Mouse (Mus musculus): ENCODE data around the gene Bag2. TPM values are rescaled to one million over a fixed set of nuclear protein-coding genes. Genes with fewer than 3 reads are reported as not detected.
"Not testable (repeated sequence)": the region's sequence is repeated elsewhere in the genome, so short reads cannot be mapped to it uniquely, and the experiment has no call there.

Gene Bag2
- polyA plus RNA-seq, 1 experiment from 2014 or later = 43.6 TPM

DNA sequence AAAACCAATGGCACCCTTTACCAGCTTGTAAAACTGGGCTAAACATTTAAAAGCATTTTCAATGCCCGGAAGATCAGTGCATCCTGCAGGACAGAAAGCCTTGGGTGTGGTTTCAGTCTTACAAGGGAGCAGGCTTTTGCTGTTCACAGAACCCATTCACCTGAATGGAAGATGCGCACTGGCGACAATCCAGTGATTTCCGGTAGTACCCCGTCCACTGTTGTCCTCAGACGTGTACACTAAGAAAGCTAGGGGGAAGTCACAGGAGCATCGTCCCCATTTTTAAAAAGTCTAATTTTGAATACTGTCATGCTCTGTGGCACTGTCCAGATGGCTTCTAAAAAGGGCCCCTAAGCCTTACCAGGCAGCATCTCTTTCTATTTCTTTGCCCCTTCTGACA is 1.8 kb downstream of the Bag2 start:
- Histone ChIP-seq H3K4me2 (ENCODE audit: low read depth, low read length) (peak overlapping the region; percentile 96), H3K9ac (ENCODE audit: low read depth, low read length) (peak overlapping the region; percentile 95), H3K4me1 (ENCODE audit: control insufficient read depth, low read depth, low read length) (peaks cover 39% of the 10 kb centered on the region), H3K27ac (ENCODE audit: low read length) (peak overlapping the region; percentile 85), H3K36me3 (ENCODE audit: control insufficient read depth, insufficient read depth) (no peaks in the 10 kb centered on the region; the same call in 1 of the 2 replicates), H3K9me3 (replicated peaks; ENCODE audit: control insufficient read depth, low read length) (no peaks in the 10 kb centered on the region), H3K4me3 (ENCODE audit: low read depth, low read length) (peak overlapping the region; percentile 93), H3K27me3 (ENCODE audit: control insufficient read depth, insufficient read depth, low read depth, low read length) (no peaks in the 10 kb centered on the region)
- WGBS (ENCODE audit: insufficient replicate concordance) = 39% methylated on average over 7 of the region's 7 CpGs
- peak; percentile 28; the same call in 1 of the 2 replicates for ATAC-seq (ENCODE audit: low read depth)

DNA sequence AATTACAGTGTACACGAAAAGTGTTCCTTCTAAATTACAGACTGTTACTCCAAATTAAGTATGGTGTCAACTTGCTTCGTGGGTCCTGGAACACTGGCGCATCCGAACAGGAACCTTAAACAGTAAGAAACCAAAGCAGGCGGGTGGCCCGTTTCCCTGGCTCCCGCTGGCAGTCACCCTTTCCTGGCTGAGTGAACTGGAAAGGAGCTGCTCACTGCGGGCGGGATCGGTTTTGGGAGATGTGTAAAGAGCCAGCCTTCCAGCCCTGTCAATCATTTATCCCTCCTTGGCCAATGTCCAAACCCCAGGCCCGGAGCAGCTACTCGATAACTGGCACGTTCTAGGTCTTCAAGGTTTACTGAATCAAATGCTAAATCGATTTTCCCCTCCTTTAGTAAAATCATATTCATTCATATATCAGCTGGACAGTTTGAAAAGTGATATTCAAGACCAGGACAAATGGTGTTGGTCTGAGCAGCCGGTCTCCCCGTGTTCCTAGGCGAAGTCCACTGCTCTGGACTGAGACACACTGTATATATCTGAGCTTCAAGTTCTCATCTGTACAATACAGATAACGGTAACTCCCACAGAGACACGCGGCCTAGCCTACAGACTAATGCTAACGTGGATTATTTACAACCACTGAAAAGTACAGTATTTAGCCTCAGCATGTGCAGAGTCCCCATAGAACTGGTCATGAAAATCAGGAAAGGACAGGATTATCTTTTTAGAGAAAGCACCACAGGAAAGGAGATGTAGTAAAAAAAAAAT is 2.4 kb downstream of the Bag2 start:
- Histone ChIP-seq H3K4me2 (ENCODE audit: low read depth, low read length) (peak overlapping the region; percentile 96), H3K27ac (ENCODE audit: low read length) (peak overlapping the region; percentile 85), H3K9ac (ENCODE audit: low read depth, low read length) (peak overlapping the region; percentile 38), H3K9me3 (replicated peaks; ENCODE audit: control insufficient read depth, low read length) (no peaks in the 10 kb centered on the region), H3K36me3 (ENCODE audit: control insufficient read depth, insufficient read depth) (no peaks in the 10 kb centered on the region; the same call in 1 of the 2 replicates), H3K27me3 (ENCODE audit: control insufficient read depth, insufficient read depth, low read depth, low read length) (no peaks in the 10 kb centered on the region), H3K4me3 (ENCODE audit: low read depth, low read length) (peak overlapping the region; percentile 93), H3K4me1 (ENCODE audit: control insufficient read depth, low read depth, low read length) (peaks cover 39% of the 10 kb centered on the region)
- 46% methylated on average over 21 of the region's 21 CpGs for WGBS (ENCODE audit: insufficient replicate concordance)
- ATAC-seq (ENCODE audit: low read depth) = peak; percentile 91

DNA sequence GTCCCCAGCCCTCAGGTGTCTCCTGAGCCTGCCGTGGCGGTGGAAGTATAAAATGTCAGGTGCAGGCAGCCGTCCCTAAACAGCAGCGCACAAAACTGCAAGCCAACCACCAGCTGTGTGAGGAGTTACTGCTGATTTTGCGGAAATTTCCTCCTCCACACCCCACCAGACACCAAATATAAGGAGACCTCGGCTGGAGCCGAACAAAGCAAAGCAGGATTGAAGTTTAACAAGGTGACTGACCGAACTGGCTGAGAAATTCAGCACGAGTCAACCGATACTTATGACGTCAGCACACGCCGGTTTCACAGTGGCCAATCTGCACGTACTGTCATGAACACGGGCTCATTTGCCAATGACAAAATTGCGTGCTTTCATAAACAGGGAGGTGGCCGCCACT is 3.5 kb downstream of the Bag2 start:
- ATAC-seq (ENCODE audit: low read depth) = no peak
- peak overlapping the region; percentile 85; the same call in 1 of the 2 replicates for H3K27ac ChIP-seq (ENCODE audit: low read length)
- H3K4me2 ChIP-seq (ENCODE audit: low read depth, low read length) = peak overlapping the region; percentile 96; the same call in 1 of the 2 replicates

DNA sequence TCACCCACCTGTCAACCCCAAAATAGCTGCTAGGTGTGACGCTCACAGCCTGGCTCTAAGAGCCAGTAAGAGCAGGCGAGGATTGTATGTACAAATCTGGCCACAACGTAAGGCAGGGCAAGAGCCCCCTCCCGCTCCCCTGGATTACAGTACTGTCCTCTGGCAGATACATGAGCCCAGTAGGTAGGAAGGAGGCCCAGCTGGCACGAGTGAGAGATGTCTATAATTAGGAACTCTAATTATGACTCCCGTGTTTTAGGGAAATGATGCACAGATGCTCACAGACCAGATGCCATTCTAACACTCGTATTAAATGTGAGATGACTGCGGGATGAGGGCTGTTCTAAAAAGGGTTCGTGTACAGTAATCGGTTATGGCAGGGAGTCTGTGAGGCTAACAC is 6.3 kb downstream of the Bag2 start:
- Histone ChIP-seq H3K9ac (ENCODE audit: low read depth, low read length) (no peak overlapping the region), H3K27ac (ENCODE audit: low read length) (no peak overlapping the region), H3K4me1 (ENCODE audit: control insufficient read depth, low read depth, low read length) (peaks cover 21% of the 10 kb centered on the region), H3K36me3 (ENCODE audit: control insufficient read depth, insufficient read depth) (peaks cover 9% of the 10 kb centered on the region), H3K4me2 (ENCODE audit: low read depth, low read length) (no peak overlapping the region), H3K9me3 (replicated peaks; ENCODE audit: control insufficient read depth, low read length) (no peaks in the 10 kb centered on the region), H3K4me3 (ENCODE audit: low read depth, low read length) (no peak overlapping the region), H3K27me3 (ENCODE audit: control insufficient read depth, insufficient read depth, low read depth, low read length) (no peaks in the 10 kb centered on the region)
- no peak for ATAC-seq (ENCODE audit: low read depth)
- WGBS (ENCODE audit: insufficient replicate concordance) = 81% methylated on average over 10 of the region's 10 CpGs

More for the DNA sequence above, 3.5 kb downstream of the Bag2 start:
- H3K9ac ChIP-seq (ENCODE audit: low read depth, low read length) = no peak overlapping the region; the same call in 1 of the 2 replicates
- peaks cover 2% of the 10 kb centered on the region; the same call in 1 of the 2 replicates for H3K36me3 ChIP-seq (ENCODE audit: control insufficient read depth, insufficient read depth)
- peaks cover 39% of the 10 kb centered on the region for H3K4me1 ChIP-seq (ENCODE audit: control insufficient read depth, low read depth, low read length)
- no peaks in the 10 kb centered on the region for H3K27me3 ChIP-seq (ENCODE audit: control insufficient read depth, insufficient read depth, low read depth, low read length)
- 89% methylated on average over 17 of the region's 17 CpGs for WGBS (ENCODE audit: insufficient replicate concordance)
- no peaks in the 10 kb centered on the region for H3K9me3 ChIP-seq (replicated peaks; ENCODE audit: control insufficient read depth, low read length)
- no peak overlapping the region for H3K4me3 ChIP-seq (ENCODE audit: low read depth, low read length)

DNA sequence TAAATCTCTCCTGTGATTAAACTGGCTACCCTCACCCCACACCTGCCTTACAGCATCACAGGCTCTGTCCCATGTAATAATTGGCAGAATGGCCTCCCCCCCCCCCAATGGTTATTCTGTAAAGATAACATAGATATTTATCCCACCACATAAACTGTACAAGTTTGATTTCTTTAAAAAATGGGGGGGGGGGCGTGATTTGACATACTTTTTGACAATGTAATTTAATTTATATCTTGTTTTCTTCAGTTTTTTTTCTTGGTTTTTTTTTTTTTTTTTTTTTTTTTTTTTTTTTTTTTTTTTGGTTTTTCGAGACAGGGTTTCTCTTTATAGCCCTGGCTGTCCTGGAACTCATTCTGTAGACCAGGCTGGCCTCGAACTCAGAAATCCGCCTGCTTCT is 7.9 kb downstream of the Bag2 start:
- peaks cover 11% of the 10 kb centered on the region for H3K4me1 ChIP-seq (ENCODE audit: control insufficient read depth, low read depth, low read length)
- WGBS (ENCODE audit: insufficient replicate concordance) = 79% methylated on average over 4 of the region's 4 CpGs
- not testable (repeated sequence) for H3K4me2 ChIP-seq (ENCODE audit: low read depth, low read length); ATAC-seq (ENCODE audit: low read depth); H3K9me3 ChIP-seq (replicated peaks; ENCODE audit: control insufficient read depth, low read length); H3K27ac ChIP-seq (ENCODE audit: low read length); H3K27me3 ChIP-seq (ENCODE audit: control insufficient read depth, insufficient read depth, low read depth, low read length); H3K9ac ChIP-seq (ENCODE audit: low read depth, low read length); H3K4me3 ChIP-seq (ENCODE audit: low read depth, low read length)
- peaks cover 15% of the 10 kb centered on the region for H3K36me3 ChIP-seq (ENCODE audit: control insufficient read depth, insufficient read depth)

DNA sequence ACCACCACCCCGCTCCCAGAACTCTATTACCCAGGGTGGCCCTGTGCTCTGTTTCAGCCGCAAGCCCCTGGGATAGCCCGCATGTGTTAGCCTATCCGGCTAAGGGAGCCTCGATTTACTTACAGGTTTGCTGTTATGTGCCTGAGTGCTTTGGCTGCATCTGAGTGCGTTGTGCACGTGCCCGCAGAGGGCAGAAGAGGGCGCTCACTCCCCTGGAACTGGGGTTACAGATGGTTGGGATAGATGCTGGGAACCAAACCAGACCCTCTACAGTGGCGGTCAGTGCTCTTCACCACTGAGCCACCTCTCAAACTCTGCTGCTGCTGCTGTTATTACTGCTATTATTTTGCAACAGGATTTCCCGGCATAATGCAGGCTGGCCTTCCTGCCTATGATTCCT is 8.5 kb downstream of the Bag2 start:
- no peak overlapping the region for H3K9ac ChIP-seq (ENCODE audit: low read depth, low read length)
- H3K36me3 ChIP-seq (ENCODE audit: control insufficient read depth, insufficient read depth) = peaks cover 15% of the 10 kb centered on the region
- ATAC-seq (ENCODE audit: low read depth) = no peak
- no peak overlapping the region for H3K27ac ChIP-seq (ENCODE audit: low read length)
- no peaks in the 10 kb centered on the region for H3K27me3 ChIP-seq (ENCODE audit: control insufficient read depth, insufficient read depth, low read depth, low read length)
- no peak overlapping the region for H3K4me3 ChIP-seq (ENCODE audit: low read depth, low read length)
- no peaks in the 10 kb centered on the region for H3K9me3 ChIP-seq (replicated peaks; ENCODE audit: control insufficient read depth, low read length)
- H3K4me1 ChIP-seq (ENCODE audit: control insufficient read depth, low read depth, low read length) = peaks cover 5% of the 10 kb centered on the region
- 94% methylated on average over 11 of the region's 11 CpGs for WGBS (ENCODE audit: insufficient replicate concordance)
- H3K4me2 ChIP-seq (ENCODE audit: low read depth, low read length) = no peak overlapping the region

DNA sequence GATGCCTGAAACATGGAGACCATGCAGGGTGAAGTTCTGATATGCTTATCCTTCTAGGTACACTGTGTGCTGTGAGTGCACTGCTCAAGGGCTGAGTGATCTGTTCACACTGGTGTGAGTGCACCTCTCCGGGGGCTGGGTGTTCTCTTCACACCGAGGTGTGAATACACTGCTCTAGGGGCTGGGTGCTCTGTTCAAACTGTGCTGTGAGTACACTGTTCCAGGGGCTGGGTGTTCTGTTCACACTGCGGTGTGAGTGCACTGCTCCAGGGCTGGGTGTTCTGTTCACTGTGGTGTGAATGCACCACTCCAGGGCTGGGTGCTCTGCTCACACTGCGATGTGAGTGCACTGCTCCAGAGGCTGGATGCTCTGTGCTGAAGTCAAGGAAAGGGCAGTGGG is 11.7 kb downstream of the Bag2 start:
- no peak for ATAC-seq (ENCODE audit: low read depth)
- Histone ChIP-seq H3K4me1 (ENCODE audit: control insufficient read depth, low read depth, low read length) (no peaks in the 10 kb centered on the region), H3K4me3 (ENCODE audit: low read depth, low read length) (no peak overlapping the region), H3K36me3 (ENCODE audit: control insufficient read depth, insufficient read depth) (peaks cover 15% of the 10 kb centered on the region), H3K9me3 (replicated peaks; ENCODE audit: control insufficient read depth, low read length) (no peaks in the 10 kb centered on the region), H3K27ac (ENCODE audit: low read length) (no peak overlapping the region), H3K4me2 (ENCODE audit: low read depth, low read length) (no peak overlapping the region), H3K9ac (ENCODE audit: low read depth, low read length) (no peak overlapping the region), H3K27me3 (ENCODE audit: control insufficient read depth, insufficient read depth, low read depth, low read length) (no peaks in the 10 kb centered on the region)
- WGBS (ENCODE audit: insufficient replicate concordance) = 84% methylated on average over 4 of the region's 4 CpGs

DNA sequence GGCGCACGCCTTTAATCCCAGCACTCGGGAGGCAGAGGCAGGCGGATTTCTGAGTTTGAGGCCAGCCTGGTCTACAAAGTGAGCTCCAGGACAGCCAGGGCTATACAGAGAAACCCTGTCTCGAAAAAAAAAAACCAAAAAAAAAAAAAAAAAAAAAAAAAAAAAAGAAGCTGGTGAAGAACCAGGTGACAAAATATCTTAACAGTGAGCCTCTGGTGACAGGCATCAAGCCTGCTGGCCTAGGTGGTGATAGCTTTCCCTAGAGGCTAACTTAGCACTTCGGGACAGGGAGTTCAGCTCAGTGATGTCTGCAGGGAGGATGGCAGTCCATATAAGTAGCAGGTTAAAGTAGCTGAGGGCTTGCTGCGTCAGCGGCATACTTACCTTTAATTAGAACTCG is 12.8 kb downstream of the Bag2 start:
- WGBS (ENCODE audit: insufficient replicate concordance) = 82% methylated on average over 9 of the region's 9 CpGs
- ATAC-seq (ENCODE audit: low read depth) = not testable (repeated sequence)

DNA sequence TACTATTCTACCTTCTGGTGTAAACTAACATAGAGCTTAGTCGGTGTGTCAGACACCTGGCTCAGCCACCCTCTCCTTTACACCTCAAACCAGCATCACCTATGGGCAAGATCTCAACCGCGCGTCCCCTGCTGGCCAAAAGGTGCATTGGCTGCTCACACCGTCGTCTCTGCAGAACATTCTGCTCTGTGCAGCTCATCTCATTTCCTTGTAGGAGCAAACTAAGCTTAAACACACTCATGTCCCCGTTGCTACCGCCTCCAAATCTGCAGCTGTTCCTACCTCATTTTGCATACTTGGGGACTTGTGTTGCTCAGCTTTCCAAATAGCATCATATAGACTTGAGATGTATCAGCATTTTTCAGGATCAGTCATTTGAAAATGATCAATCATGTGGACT is 14.7 kb downstream of the Bag2 start:
- no peak for ATAC-seq (ENCODE audit: low read depth)
- Histone ChIP-seq H3K4me2 (ENCODE audit: low read depth, low read length) (no peak overlapping the region), H3K27me3 (ENCODE audit: control insufficient read depth, insufficient read depth, low read depth, low read length) (no peaks in the 10 kb centered on the region), H3K27ac (ENCODE audit: low read length) (no peak overlapping the region), H3K36me3 (ENCODE audit: control insufficient read depth, insufficient read depth) (peaks cover 12% of the 10 kb centered on the region), H3K9me3 (replicated peaks; ENCODE audit: control insufficient read depth, low read length) (no peaks in the 10 kb centered on the region), H3K9ac (ENCODE audit: low read depth, low read length) (no peak overlapping the region), H3K4me3 (ENCODE audit: low read depth, low read length) (no peak overlapping the region), H3K4me1 (ENCODE audit: control insufficient read depth, low read depth, low read length) (no peaks in the 10 kb centered on the region)
- 15% methylated on average over 8 of the region's 8 CpGs for WGBS (ENCODE audit: insufficient replicate concordance)

More for the DNA sequence above, 12.8 kb downstream of the Bag2 start:
- H3K9me3 ChIP-seq (replicated peaks; ENCODE audit: control insufficient read depth, low read length); H3K4me3 ChIP-seq (ENCODE audit: low read depth, low read length); H3K9ac ChIP-seq (ENCODE audit: low read depth, low read length); H3K27ac ChIP-seq (ENCODE audit: low read length); H3K4me1 ChIP-seq (ENCODE audit: control insufficient read depth, low read depth, low read length); H3K4me2 ChIP-seq (ENCODE audit: low read depth, low read length); H3K27me3 ChIP-seq (ENCODE audit: control insufficient read depth, insufficient read depth, low read depth, low read length): not testable (repeated sequence)
- peaks cover 15% of the 10 kb centered on the region for H3K36me3 ChIP-seq (ENCODE audit: control insufficient read depth, insufficient read depth)

Data from liver, embryonic 16.5 days (tissue).